Mouse (Mus musculus): ENCODE data around the gene Ctc1.

- TF ChIP-seq CTCF (IDR thresholded peaks at IDR 0.05; ENCODE audit: control insufficient read depth, insufficient read depth, insufficient read length): no peak
- no peak for TF ChIP-seq MAX (IDR thresholded peaks at IDR 0.05)
- TF ChIP-seq CEBPB (IDR thresholded peaks at IDR 0.05; ENCODE audit: low read depth): no peak
- TF ChIP-seq USF1 (IDR thresholded peaks at IDR 0.05; ENCODE audit: low read depth): no peak
- TF ChIP-seq MYOD1 (IDR thresholded peaks at IDR 0.05; ENCODE audit: control insufficient read depth, insufficient read length, low read depth): no peak
- TF ChIP-seq MYOG (IDR thresholded peaks at IDR 0.05; ENCODE audit: control insufficient read depth, extremely low read depth, insufficient read length): no peak
- TF ChIP-seq FOSL1 (IDR thresholded peaks at IDR 0.05; ENCODE audit: insufficient read depth, low read length, poor library complexity, severe bottlenecking): no peak
Observed at GRCm38 (mm10) chr11:68987365-68987882, 28.3 kb upstream of the Ctc1 start.
